Mouse (Mus musculus): ENCODE results near the gene Rpl19.

The Rpl19 gene

GRCm38 (mm10) chr11:98026570-98027296 is at the start of gene Rpl19:
Gene Rpl19 (plus strand): TSS chr11:98026710.
- peak; percentile 91 to 92 for DNase-seq (ENCODE audit: low spot score in 2 of 2)

GRCm38 (mm10) chr11:97977797-97978196 is 48.7 kb upstream of the Rpl19 start:
- no peak for DNase-seq (ENCODE audit: low spot score in 2 of 2)

DNA sequence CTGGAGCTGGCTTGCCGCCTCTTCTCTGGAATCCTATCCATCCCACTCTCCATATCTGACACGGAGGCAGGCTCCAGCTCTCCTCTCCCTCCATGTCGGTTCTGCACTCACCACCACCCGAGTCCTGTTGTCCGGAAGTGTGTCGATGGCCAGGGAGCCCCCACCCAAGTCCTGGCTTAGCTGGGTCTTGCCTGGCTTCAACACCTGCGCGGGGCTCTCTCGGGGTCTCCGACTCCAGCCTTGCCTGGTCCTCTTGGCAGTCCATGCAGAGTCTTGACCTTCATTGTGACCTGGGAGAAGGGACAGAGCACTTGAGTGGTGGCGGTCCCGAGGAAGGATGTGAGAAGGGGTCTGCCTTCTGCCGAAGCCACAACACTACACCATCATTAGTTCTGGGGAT is 48.1 kb upstream of the Rpl19 start:
- no peak for DNase-seq (ENCODE audit: low spot score in 2 of 2)

- DNase-seq (ENCODE audit: low spot score in 2 of 2) = no peak
Observed at GRCm38 (mm10) chr11:97979824-97980495, 46.5 kb upstream of the Rpl19 start.

DNA sequence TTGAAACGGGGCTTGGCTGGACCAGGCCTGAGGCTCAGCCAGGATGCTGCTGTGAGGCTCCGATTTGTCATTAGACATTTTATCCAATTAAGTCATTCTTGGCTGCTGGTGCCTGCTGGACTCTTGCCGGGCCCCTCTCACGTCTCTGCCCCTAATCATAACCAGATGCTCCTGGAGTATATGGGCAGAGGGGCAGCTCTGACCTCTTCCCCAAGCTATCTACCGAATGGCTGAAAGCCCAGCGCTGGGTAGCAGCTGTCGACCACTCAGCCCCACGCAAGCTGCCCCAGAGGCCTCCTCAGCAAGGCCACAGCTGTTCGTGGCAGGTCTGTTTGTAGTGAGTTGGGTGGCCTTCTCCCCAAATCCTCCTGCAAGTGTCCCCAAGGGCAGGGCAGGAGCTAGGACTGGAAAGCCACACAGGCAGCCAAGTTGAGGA is 46.0 kb upstream of the Rpl19 start:
- DNase-seq (ENCODE audit: low spot score in 2 of 2) = no peak

DNA sequence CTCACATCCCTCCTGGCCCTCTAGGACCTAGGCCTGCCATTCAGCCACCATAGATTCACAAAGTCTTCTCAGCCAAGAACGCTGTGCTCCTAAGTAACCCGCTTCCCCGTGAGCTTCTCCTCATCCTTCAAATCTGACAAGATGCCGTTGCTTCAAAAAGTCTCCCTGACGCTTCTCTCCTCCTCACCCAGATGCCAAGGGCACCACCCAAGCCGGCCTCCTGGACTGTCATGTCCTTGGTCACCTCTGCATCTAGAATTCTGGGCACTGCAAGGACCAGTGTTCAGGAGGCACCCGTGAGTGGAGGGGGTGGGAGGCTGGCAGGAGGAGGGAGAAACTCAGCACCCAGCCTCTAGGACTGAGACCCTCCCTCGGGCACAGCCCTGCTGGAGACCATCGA is 43.8 kb upstream of the Rpl19 start:
- no peak for DNase-seq (ENCODE audit: low spot score in 2 of 2)

DNA sequence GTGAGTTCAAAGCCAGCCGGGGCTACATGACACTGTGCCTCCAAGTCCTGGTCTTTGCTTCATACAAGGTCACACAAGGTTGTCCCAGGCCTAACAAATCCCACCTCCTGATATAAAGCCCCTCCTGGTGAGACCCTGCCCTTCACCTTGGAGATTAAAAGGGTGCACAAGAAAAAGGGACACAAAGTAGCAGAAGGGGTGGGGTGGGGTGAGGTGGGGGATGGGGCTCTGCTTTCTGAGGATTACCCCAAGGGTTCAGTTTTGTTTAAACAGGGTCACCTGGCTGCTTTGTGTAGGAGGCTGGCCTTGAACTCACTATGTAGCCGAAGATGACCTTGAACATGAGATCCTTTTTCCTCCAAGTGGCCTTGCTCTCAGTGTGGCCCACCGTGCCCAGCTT is 43.0 kb upstream of the Rpl19 start:
- no peak for DNase-seq (ENCODE audit: low spot score in 2 of 2)

GRCm38 (mm10) chr11:97983983-97984382 is 42.5 kb upstream of the Rpl19 start:
- DNase-seq (ENCODE audit: low spot score in 2 of 2) = no peak

GRCm38 (mm10) chr11:97985727-97986677 is 40.5 kb upstream of the Rpl19 start, which contains the start of gene Plxdc1:
Gene Plxdc1 (minus strand): TSS chr11:97986444.
- peak; percentile 57 to 59 for DNase-seq (ENCODE audit: low spot score in 2 of 2)

DNA sequence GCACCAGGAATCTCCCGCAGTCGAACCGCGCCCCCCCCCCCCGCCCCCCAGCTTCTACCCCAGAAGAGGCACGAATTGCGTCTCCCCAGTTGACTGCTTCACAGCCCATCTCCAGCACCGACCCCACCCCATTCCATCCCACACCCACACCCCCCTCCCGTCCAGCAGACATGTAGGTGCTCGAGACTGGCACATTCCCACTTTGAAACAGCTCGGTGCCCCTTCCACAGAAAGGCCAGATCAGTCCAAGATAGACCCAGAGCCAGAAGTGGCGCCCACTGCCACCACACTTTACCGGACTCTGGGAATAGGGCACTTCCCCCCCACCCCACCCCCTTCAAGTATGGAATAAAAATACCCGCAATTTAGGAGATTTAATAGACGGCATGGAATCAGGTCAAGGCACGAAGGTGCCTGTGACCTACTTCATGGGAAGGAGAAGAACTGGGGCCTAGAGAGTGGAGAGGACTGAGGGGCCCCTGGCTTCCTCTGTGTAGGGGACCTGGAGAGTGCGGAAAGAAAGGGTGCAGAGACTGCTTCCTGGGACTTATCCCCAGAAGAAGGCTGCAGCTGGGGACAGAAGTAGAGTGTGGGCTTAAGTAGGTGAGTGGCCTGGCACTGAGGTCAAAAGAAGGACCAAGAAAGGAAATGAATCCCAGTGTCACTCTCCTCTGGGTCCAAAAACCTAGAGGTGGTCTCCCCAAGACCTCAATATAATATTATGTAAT is 39.6 kb upstream of the Rpl19 start:
- DNase-seq (ENCODE audit: low spot score in 2 of 2) = no peak

DNA sequence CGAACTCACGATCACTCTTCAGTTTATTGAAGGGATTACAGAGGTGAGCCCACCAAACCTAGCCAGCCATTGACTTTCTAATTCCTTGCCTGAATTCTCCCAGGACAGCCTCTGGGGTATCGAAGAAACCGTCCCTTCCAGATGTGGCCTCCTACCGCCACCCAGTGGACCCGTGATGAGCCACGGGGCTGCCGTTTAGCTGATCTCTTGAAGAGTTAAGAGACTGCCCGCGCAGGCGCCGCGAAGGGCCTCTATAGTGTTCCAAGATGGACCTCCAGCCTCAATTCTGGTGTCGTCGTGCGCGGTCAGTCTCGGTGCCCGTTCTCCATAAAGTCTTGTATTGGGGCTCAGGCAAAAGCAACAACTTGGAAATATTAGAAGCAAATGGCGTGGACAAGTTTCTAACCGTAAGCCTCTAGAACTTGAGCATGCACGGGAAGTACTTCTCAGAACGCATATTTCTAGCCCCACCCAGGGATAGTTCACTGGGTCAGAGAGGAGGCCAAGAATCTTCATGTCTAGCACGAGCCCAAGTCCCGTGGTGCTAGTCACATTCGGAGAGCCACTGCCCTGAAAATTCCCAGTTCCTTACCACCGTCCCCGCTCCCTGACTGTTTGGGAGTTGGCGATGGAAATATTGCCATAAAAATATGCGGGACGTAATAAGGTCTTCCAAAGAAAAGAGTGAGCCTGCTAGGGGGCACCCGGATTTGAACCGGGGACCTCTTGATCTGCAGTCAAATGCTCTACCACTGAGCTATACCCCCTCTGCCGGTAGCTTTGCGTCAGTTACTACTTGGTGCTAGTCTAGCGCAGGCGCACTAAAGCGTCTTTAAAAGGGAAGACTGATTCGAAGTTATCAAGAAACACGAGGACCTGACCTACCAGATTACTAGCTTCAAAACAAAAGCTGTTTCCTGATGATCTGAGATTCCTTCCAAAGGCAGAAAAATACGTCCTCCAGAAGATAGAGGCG is 38.7 kb upstream of the Rpl19 start:
- DNase-seq (ENCODE audit: low spot score in 2 of 2) = peak; percentile 92 to 96

- DNase-seq (ENCODE audit: low spot score in 2 of 2) = peak; percentile 81 to 88
Observed at GRCm38 (mm10) chr11:97988530-97989096, 37.9 kb upstream of the Rpl19 start.

- peak; percentile 81 to 93 for DNase-seq (ENCODE audit: low spot score in 2 of 2)
Observed at GRCm38 (mm10) chr11:97994539-97995100, 31.9 kb upstream of the Rpl19 start.

DNA sequence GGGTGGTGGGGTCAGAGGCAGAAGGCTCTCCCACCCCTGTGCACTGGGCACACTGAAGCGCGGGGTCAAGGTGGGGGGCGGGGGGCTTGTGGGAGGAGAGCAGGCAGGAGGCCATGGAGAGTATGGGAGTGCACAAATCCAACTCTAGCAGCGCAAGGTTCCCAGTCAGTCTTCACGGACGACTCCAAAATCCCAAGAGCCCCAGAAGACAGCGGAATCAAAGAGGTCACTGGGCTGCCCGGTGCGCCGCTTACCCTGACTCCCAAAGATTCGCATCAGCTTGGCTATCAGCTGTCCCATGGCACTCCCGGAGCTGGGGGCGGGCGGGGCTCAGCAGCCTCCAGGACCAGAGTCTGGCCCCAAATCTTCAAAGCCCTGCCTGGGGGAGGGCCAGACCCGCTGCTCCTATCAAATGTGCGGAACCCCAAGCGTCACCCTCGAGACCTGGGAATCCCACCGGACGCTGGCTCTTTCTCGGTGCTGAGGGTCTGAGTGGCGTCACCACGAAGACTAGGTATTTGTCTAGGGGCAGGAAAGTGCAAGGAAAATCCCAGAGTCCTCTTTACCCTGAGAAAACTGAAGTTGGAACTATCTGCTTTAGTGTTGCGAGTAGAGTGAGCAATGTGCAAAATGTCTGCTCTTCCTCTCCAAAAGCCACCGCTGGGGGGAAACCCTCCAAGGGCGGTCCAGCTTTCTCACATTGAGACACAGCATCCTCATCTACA is 30.8 kb upstream of the Rpl19 start, which contains the start of gene Arl5c:
TSS of gene Arl5c (minus strand) at position 618 of the 725 bp plus-strand sequence.
- peak in 1 of 2 experiments; percentile 73 for DNase-seq (ENCODE audit: low spot score in 2 of 2)

- DNase-seq (ENCODE audit: low spot score in 2 of 2) = no peak
Observed at GRCm38 (mm10) chr11:97996691-97997090, 29.8 kb upstream of the Rpl19 start.

- DNase-seq (ENCODE audit: low spot score in 2 of 2) = no peak
Observed at GRCm38 (mm10) chr11:97997387-97997960, 29.0 kb upstream of the Rpl19 start.

- DNase-seq (ENCODE audit: low spot score in 2 of 2) = no peak
Observed at GRCm38 (mm10) chr11:97998074-97998793, 28.3 kb upstream of the Rpl19 start.

All from spleen, postnatal 10 days (tissue).